Mouse (Mus musculus) midbrain, embryonic 15.5 days (tissue): ENCODE results near the gene Bax. TPM values are rescaled to one million over a fixed set of nuclear protein-coding genes. Genes with fewer than 3 reads are reported as not detected.
A peak's percentile ranks its signal among the peaks of the same experiment; 100 is the strongest.

Experiments used
- ATAC-seq: fragments of 200-750 bp; cut with Nextera tagmentation; replicated peaks from 2 replicates; pipeline ENCODE4 v1.8.0; 2017; ENCODE audit warnings: moderate TSS enrichment
- H3K27ac ChIP-seq: fragments of 300-500 bp; sonication (generic); 2 replicates; pipeline ENCODE4 v1.5.1; 2015; ENCODE audit warnings: mild to moderate bottlenecking, inconsistent platforms
- H3K27me3 ChIP-seq: fragments of 300-500 bp; sonication (generic); replicated peaks from 2 replicates; pipeline ENCODE4 v1.6.1; 2015; ENCODE audit warnings: inconsistent platforms
- H3K36me3 ChIP-seq: fragments of 300-500 bp; sonication (generic); replicated peaks from 2 replicates; pipeline ENCODE4 v1.6.1; 2015; ENCODE audit warnings: inconsistent platforms
- H3K4me1 ChIP-seq: fragments of 300-500 bp; sonication (generic); 2 replicates; pipeline ENCODE4 v1.6.1; 2015; ENCODE audit warnings: inconsistent platforms
- H3K4me2 ChIP-seq: fragments of 300-500 bp; sonication (generic); 2 replicates; pipeline ENCODE4 v1.6.1; 2015; ENCODE audit warnings: inconsistent platforms, mild to moderate bottlenecking, moderate library complexity
- H3K4me3 ChIP-seq: fragments of 300-500 bp; sonication (generic); 2 replicates; pipeline ENCODE4 v1.5.1; 2015; ENCODE audit warnings: mild to moderate bottlenecking, inconsistent platforms
- H3K9ac ChIP-seq: fragments of 300-500 bp; sonication (generic); 2 replicates; pipeline ENCODE4 v1.6.1; 2015; ENCODE audit warnings: mild to moderate bottlenecking, inconsistent platforms
- H3K9me3 ChIP-seq: fragments of 300-500 bp; sonication (generic); 2 replicates; pipeline ENCODE4 v1.6.1; 2016; ENCODE audit warnings: inconsistent platforms
- WGBS: fragments of 180-500 bp; shearing (Covaris S2); methylation state at CpG from one replicate; pipeline ENCODE4 v1.1.7; 2015; ENCODE audit warnings: mixed read lengths; 5-methylcytosine and 5-hydroxymethylcytosine counted together
- polyA plus RNA-seq: library from polyadenylated mRNA; unstranded; fragments of >200 nt; fragmentation: Nextera tagmentation; extraction: Ambion mirVana; gene quantifications from 2 replicates; pipeline ENCODE4 v1.2.1, GENCODE M21; 2015

Bax gene
- polyA plus RNA-seq: 257 and 261 TPM in 2 replicates

DNA sequence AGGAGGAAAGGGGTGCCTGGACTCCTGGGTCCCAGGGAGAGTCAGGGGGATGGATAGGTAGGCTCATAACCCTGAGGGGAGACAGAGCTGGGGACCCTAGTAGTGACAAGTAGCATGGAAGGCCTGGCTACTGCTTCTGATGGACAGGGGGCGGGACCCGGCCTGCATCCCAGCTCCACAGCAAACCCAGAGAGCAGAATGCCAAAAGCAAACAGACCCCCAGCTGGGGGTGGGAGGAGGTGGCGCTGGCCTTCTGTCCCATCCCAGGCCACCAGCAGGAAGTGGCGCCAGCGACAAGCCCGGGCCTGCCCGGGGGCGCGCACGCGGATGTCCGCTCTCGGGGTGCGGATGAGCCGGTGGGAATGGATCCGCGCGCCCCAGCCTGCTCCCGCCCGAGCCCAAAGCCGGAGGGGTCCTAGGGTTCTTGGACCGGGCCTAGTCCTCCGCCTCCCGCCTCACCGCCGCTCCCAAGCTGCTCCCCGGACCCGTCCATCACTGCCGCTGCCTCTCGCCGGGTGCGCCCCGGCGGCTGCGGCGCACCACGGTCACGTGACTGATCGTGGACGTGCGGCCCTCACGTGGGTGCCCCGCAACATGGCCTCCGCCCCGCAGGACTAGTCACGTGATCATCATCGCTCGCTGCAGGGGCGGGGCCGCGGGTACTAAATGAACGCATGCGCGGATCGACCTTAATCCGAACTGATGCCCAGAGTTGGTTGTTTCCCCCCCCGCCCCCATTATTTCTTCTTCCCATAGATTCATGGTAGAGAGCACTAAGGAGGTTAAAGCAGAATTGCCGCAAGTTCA is at the start of gene Bax:
TSS of gene Bax (minus strand) at position 616 of the 807 bp plus-strand sequence.
- Histone ChIP-seq H3K36me3 (peaks cover 15% of the 10 kb centered on the region), H3K27me3 (no peaks in the 10 kb centered on the region), H3K4me1 (peaks cover 23% of the 10 kb centered on the region), H3K9me3 (no peaks in the 10 kb centered on the region), H3K4me2 (peak within 1 kb of the TSS; percentile 83), H3K9ac (peak within 1 kb of the TSS; percentile 84), H3K27ac (peak within 1 kb of the TSS; percentile 79), H3K4me3 (peak within 1 kb of the TSS; percentile 76)
- WGBS: under 1% methylated on average over 58 of the region's 58 CpGs
- peak; percentile 70 for ATAC-seq

DNA sequence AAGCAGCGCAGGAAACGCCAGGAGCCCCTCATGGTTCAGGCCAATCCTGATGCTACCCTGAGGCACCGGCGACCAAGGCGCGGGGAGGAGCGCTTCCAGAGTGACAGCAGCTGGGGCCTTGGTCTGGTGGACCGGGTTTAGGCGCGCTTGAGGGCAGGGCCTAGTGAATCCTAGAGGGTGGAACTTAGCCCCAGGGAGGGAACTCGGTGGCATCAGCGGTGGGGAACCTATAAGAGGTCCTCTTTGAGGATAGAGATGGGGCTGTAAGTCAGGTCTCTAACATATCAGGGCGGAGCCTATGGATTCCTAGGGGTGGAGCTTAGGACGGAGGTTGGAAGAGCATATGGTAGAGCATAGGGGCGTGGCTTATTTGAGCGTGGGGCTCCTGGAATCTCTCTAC is 48.7 kb upstream of the Bax start:
- H3K36me3 ChIP-seq: no peaks in the 10 kb centered on the region
- H3K27me3 ChIP-seq: no peaks in the 10 kb centered on the region
- H3K4me2 ChIP-seq: no peak overlapping the region
- no peak for ATAC-seq
- WGBS: 28% methylated on average over 16 of the region's 16 CpGs
- H3K4me3 ChIP-seq: no peak overlapping the region
- no peaks in the 10 kb centered on the region for H3K9me3 ChIP-seq
- no peaks in the 10 kb centered on the region for H3K4me1 ChIP-seq
- H3K27ac ChIP-seq: no peak overlapping the region
- no peak overlapping the region for H3K9ac ChIP-seq

DNA sequence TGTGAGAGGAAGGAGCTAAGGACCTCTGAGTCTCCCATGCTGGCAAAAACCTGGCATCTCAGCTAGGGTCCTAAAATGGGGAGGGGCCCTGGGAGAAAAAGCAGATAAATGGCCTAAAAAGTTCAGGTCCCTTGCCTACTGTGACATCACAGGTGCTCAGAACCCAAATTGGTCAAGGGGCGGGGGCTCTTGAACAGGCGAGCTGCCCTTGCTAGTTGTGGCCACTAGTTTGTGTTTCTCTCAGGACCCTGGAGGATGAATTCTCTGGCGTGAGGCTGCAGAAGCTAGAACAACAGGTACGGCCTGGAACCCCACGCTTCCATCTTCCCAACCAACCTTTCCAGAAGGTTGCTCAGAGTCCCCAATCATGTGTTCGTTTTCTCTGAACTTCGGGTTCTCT is 47.7 kb upstream of the Bax start:
- Histone ChIP-seq H3K9ac (no peak overlapping the region), H3K4me2 (no peak overlapping the region), H3K9me3 (no peaks in the 10 kb centered on the region), H3K27me3 (no peaks in the 10 kb centered on the region), H3K4me1 (peaks cover 3% of the 10 kb centered on the region), H3K4me3 (no peak overlapping the region), H3K27ac (no peak overlapping the region), H3K36me3 (no peaks in the 10 kb centered on the region)
- WGBS: 89% methylated on average over 7 of the region's 7 CpGs
- ATAC-seq: no peak

DNA sequence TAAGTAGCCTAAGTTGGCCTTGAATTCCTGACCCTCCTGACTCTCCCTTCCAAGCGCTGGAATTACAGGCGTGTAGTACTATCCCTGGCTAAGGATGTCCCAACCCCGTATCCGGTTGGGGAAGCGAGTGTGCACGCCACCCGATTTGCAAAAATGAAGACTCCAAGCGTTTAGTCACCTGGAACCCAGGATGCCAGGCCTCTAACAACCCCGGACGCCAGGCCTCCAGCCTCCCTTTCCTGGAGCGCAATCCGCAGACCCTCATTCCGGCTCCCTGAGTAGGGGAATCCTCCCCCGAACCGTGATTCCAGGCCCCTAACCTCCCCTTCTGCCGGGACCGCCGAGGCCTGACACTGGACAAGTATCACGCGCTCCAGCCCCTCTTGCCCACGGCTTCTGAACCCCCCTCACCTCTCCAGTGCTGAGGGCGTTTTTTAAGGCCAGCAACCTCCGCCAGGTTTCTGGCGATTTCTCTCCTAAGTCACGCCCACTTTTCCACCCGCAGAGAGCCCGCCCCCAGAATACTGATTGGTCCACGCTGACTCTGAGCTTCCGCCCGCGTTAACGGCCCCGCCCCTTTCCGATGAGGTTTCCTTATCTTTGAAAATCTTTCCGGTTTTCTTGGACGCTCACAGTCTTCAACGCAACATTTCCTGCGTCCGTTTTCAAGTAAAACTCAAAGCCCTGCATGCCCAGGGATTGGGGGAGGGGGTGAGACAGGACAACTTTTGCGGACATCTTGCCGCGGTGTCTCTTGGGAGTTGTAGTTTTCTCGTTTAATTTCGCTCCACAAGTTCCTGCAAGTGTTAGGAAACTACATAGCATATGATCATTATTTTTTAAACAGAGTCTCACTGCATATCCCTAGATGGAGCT is 43.5 kb upstream of the Bax start, which contains the start of gene Nucb1:
TSS of gene Nucb1 (minus strand) at position 495 of the 876 bp plus-strand sequence.
- H3K9ac ChIP-seq: peak within 1 kb of the TSS; percentile 83
- under 1% methylated on average over 44 of the region's 44 CpGs for WGBS
- H3K4me1 ChIP-seq: peaks cover 16% of the 10 kb centered on the region
- peak within 1 kb of the TSS; percentile 93 for H3K4me2 ChIP-seq
- H3K4me3 ChIP-seq: peak within 1 kb of the TSS; percentile 81
- no peaks in the 10 kb centered on the region for H3K27me3 ChIP-seq
- ATAC-seq: peak; percentile 93
- H3K9me3 ChIP-seq: no peaks in the 10 kb centered on the region
- H3K36me3 ChIP-seq: 0 out of 2 replicates have a peak, but pooled peaks cover 4% of the 10 kb centered on the region
- peak within 1 kb of the TSS; percentile 86 for H3K27ac ChIP-seq

DNA sequence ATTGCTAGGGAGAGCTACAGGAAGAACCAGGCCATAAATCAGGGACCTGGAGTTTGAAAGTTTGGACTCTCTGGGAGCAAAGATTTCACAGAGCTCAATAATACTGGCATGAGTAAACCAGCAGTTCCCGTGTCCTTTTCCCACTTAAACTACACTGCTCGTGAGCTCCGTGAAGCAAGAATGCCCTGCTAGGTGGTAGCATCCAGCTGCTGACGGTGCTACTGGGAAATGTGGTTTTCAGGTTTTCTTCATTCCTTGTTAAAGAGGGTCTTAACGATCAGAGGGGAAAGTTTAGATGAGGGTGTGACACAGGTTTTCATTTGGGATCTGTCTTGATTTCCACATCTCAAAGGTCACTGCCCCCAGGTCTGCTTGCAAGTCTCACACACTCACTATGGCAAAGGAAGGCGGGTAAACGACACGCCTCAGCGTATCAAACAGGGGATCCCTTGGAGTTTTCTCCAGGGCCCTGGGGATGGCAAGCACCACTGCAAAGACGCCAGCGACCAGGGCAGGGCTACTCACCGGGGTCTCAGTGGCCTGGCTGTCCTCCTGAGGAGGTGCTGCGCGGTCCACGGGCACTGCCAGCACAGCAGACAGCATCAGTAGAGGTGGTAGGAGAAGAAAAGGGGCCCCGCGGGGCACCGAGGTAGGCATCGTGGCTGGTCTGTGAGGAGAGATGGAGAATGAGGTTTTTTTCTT is 42.6 kb upstream of the Bax start:
- Histone ChIP-seq H3K4me3 (peak overlapping the region; percentile 81), H3K9ac (peak overlapping the region; percentile 83), H3K9me3 (no peaks in the 10 kb centered on the region), H3K4me2 (peak overlapping the region; percentile 93), H3K27ac (peak overlapping the region; percentile 86), H3K36me3 (0 out of 2 replicates have a peak, but pooled peaks cover 4% of the 10 kb centered on the region), H3K27me3 (no peaks in the 10 kb centered on the region), H3K4me1 (peaks cover 16% of the 10 kb centered on the region)
- ATAC-seq: peak; percentile 31
- 44% methylated on average over 19 of the region's 19 CpGs for WGBS

DNA sequence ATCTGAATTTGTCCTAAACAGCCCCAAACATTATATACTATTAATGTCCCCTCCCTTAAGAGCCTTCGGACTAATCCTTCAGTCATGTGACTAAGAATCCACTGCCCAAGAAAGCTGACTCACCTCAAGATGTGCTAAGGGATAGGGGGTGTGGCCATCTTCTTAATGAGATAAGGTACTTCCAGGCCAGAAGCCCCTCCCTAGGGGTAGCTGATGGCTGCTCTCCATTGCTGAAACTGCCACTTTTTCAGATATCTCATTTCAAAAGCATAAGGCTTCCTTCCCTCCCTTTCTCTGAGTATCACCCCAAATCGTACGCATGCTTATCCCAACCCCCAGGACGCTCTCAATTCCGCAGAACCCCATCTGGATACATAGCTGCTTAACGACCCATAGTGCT is 41.9 kb upstream of the Bax start:
- 92% methylated on average over 6 of the region's 6 CpGs for WGBS
- H3K9me3 ChIP-seq: no peaks in the 10 kb centered on the region
- no peak overlapping the region for H3K4me3 ChIP-seq
- no peak for ATAC-seq
- H3K9ac ChIP-seq: no peak overlapping the region
- H3K36me3 ChIP-seq: 0 out of 2 replicates have a peak, but pooled peaks cover 4% of the 10 kb centered on the region
- peaks cover 16% of the 10 kb centered on the region for H3K4me1 ChIP-seq
- no peak overlapping the region for H3K27ac ChIP-seq
- peak overlapping the region; percentile 93; the same call in 1 of the 2 replicates for H3K4me2 ChIP-seq
- no peaks in the 10 kb centered on the region for H3K27me3 ChIP-seq

DNA sequence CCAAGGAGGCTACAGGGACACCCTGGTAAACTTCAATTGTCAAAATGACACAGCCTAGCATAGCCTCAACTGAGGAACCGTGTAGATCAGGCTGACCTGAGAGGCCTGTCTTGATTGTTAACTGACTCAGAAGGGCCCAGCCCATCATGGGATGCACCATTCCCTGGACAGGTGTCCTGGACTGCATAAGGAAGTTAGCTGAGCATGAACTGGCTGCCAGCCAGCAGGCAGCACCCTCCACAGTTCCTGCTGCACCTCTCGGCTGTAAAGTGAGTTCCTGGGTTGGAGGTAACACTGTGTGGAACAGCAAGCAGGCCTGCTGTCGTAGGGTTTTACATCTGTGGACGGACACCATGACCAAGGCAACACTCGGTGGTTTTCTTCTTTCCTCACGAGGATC is 40.9 kb upstream of the Bax start:
- ATAC-seq: no peak
- Histone ChIP-seq H3K9me3 (no peaks in the 10 kb centered on the region), H3K4me1 (peaks cover 16% of the 10 kb centered on the region), H3K4me2 (no peak overlapping the region), H3K4me3 (no peak overlapping the region), H3K27ac (no peak overlapping the region), H3K36me3 (0 out of 2 replicates have a peak, but pooled peaks cover 4% of the 10 kb centered on the region), H3K27me3 (no peaks in the 10 kb centered on the region), H3K9ac (no peak overlapping the region)
- WGBS: 91% methylated on average over 6 of the region's 6 CpGs

DNA sequence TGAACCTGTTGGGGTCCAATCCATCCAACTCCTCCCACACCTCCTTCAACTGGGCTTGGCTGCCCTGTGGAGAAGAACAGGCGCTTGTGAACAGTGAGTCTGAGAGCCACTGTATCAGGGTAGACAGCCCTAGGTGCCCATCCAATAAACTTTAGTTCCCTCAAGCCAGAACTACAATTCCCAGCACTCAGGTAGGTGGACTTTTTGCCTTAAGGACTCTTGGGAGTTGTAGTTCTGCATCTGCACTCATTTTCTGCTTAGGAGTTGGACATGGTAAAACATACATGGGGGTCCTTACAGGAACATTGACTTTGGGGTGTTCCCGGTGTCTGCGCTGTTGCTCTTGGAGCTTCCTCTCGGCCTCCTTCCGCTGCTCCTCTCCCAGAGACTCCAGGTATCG is 31.7 kb upstream of the Bax start:
- Histone ChIP-seq H3K9me3 (no peaks in the 10 kb centered on the region), H3K36me3 (peaks cover 43% of the 10 kb centered on the region), H3K9ac (no peak overlapping the region), H3K4me3 (no peak overlapping the region), H3K27me3 (no peaks in the 10 kb centered on the region), H3K27ac (no peak overlapping the region), H3K4me1 (no peaks in the 10 kb centered on the region), H3K4me2 (no peak overlapping the region)
- ATAC-seq: no peak
- 96% methylated on average over 6 of the region's 6 CpGs for WGBS

DNA sequence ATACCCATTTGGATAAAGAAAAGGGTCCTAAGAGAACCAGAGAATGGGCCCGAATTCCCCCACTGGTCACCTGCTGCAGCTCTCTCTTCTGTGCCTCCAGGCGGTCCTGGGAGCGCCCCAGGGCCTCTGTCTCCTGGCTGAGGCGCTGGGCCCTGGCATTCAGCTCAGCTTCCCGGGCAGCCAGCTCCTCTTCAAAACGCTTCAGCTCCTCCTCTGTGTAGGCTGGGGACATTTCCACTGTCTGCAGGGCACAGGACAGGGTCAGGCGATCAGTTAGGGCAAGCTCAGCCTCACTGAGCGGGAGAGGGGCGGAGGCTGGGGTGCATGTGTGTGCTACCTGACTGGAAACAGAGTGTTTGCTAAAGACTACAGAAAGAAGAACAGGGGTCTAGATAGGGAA is 27.9 kb upstream of the Bax start:
- Histone ChIP-seq H3K4me3 (no peak overlapping the region), H3K4me1 (0 out of 2 replicates have a peak, but pooled peaks cover 5% of the 10 kb centered on the region), H3K9ac (no peak overlapping the region), H3K27ac (no peak overlapping the region), H3K4me2 (no peak overlapping the region), H3K27me3 (no peaks in the 10 kb centered on the region), H3K36me3 (peaks cover 41% of the 10 kb centered on the region), H3K9me3 (no peaks in the 10 kb centered on the region)
- no peak for ATAC-seq
- WGBS: 77% methylated on average over 9 of the region's 9 CpGs

DNA sequence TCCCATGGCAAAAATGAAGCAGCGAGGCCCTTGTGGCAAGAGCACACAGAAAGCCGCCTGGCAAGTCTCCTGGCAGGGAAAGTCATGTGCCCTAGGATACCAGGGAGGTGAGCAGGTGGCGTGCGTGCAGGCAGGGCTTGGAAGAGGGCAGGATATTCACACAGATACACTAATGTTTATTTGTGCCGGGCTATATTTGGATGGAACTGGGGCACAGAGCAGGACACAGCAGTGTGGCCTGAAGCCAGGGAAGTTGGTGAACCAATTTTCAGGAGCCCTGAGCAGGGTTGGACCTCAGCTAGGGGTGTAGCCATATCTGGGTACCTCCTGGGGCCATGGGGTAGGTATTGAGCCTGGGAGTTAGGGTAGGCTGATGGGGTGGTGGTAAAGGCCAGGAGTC is 26.3 kb upstream of the Bax start:
- 97% methylated on average over 5 of the region's 5 CpGs for WGBS
- Histone ChIP-seq H3K27ac (no peak overlapping the region), H3K4me1 (peaks cover 15% of the 10 kb centered on the region; the same call in 1 of the 2 replicates), H3K9ac (no peak overlapping the region), H3K9me3 (no peaks in the 10 kb centered on the region), H3K27me3 (no peaks in the 10 kb centered on the region), H3K36me3 (peaks cover 29% of the 10 kb centered on the region), H3K4me3 (no peak overlapping the region), H3K4me2 (no peak overlapping the region)
- no peak for ATAC-seq

DNA sequence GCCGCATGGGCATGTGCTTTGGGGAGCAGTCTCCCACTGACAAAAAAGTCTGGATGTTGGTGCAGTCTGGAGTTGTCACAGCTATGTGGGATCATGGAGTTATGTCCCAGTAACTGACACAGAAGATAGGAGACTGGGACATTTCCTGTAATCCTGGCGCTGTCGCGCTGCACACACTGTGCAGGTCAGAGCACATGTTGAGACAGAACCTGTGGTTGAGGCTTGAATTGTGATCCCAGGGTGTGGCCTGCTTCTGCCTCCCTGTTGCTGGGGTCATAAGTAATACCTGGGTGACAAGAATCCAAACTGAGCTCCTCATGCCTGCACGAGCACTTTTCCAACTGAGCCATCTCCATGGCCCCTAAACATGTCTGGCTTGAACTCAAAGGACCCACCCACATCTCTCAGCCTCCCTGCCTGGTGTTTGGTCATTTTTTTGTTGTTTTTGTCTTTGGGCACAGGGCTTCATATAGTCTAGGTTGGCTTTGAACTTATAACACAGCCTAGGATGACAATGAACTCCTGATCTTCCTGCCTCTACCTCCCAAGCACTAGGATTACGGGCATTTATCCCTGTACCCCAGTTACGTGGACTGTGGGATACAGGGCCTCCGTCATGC is 25.6 kb upstream of the Bax start:
- ATAC-seq: no peak
- H3K27ac ChIP-seq: no peak overlapping the region
- no peak overlapping the region for H3K9ac ChIP-seq
- no peaks in the 10 kb centered on the region for H3K9me3 ChIP-seq
- H3K4me1 ChIP-seq: peaks cover 17% of the 10 kb centered on the region; the same call in 1 of the 2 replicates
- no peak overlapping the region for H3K4me3 ChIP-seq
- H3K36me3 ChIP-seq: peaks cover 25% of the 10 kb centered on the region; the same call in 1 of the 2 replicates
- no peaks in the 10 kb centered on the region for H3K27me3 ChIP-seq
- no peak overlapping the region for H3K4me2 ChIP-seq
- 95% methylated on average over 8 of the region's 8 CpGs for WGBS
